Mouse (Mus musculus) hindbrain, embryonic 12.5 days (tissue): ENCODE data around the gene Trib3. TPM values are rescaled to one million over a fixed set of nuclear protein-coding genes. Genes with fewer than 3 reads are reported as not detected.
"Not testable (repeated sequence)": the region's sequence is repeated elsewhere in the genome, so short reads cannot be mapped to it uniquely, and the experiment has no call there.

Source experiments
- ATAC-seq: fragments of 200-750 bp; cut with Nextera tagmentation; 2 replicates; pipeline ENCODE4 v1.8.0; 2017; ENCODE audit warnings: moderate TSS enrichment; ENCODE audit not compliant: low FRiP score
- H3K27ac ChIP-seq: fragments of 300-500 bp; sonication (generic); 2 replicates; pipeline ENCODE4 v1.5.1; 2016; ENCODE audit warnings: mild to moderate bottlenecking
- H3K27me3 ChIP-seq: fragments of 300-500 bp; sonication (generic); 2 replicates; pipeline ENCODE4 v1.6.1; 2016; ENCODE audit warnings: mild to moderate bottlenecking
- H3K36me3 ChIP-seq: fragments of 300-500 bp; sonication (generic); 2 replicates; pipeline ENCODE4 v1.6.1; 2016; ENCODE audit warnings: mild to moderate bottlenecking
- H3K4me1 ChIP-seq: fragments of 300-500 bp; sonication (generic); 2 replicates; pipeline ENCODE4 v1.6.1; 2016
- H3K4me2 ChIP-seq: fragments of 300-500 bp; sonication (generic); replicated peaks from 2 replicates; pipeline ENCODE4 v1.6.1; 2016; ENCODE audit warnings: mild to moderate bottlenecking
- H3K4me3 ChIP-seq: fragments of 300-500 bp; sonication (generic); 2 replicates; pipeline ENCODE4 v1.5.1; 2016; ENCODE audit warnings: mild to moderate bottlenecking
- H3K9ac ChIP-seq: fragments of 300-500 bp; sonication (generic); 2 replicates; pipeline ENCODE4 v1.6.1; 2016; ENCODE audit warnings: mild to moderate bottlenecking, moderate library complexity
- H3K9me3 ChIP-seq: fragments of 300-500 bp; sonication (generic); replicated peaks from 2 replicates; pipeline ENCODE4 v1.6.1; 2016; ENCODE audit warnings: mild to moderate bottlenecking
- WGBS: fragments of 180-500 bp; shearing (Covaris S2); methylation state at CpG from one replicate; pipeline ENCODE4 v1.1.7; 2016; 5-methylcytosine and 5-hydroxymethylcytosine counted together
- polyA plus RNA-seq: library from polyadenylated mRNA; unstranded; fragments of >200 nt; fragmentation: Nextera tagmentation; extraction: Ambion mirVana; gene quantifications from 2 replicates; pipeline ENCODE4 v1.2.1, GENCODE M21; 2016

The Trib3 gene
- polyA plus RNA-seq, 1 experiment from 2014 or later, result 3.5 TPM

DNA sequence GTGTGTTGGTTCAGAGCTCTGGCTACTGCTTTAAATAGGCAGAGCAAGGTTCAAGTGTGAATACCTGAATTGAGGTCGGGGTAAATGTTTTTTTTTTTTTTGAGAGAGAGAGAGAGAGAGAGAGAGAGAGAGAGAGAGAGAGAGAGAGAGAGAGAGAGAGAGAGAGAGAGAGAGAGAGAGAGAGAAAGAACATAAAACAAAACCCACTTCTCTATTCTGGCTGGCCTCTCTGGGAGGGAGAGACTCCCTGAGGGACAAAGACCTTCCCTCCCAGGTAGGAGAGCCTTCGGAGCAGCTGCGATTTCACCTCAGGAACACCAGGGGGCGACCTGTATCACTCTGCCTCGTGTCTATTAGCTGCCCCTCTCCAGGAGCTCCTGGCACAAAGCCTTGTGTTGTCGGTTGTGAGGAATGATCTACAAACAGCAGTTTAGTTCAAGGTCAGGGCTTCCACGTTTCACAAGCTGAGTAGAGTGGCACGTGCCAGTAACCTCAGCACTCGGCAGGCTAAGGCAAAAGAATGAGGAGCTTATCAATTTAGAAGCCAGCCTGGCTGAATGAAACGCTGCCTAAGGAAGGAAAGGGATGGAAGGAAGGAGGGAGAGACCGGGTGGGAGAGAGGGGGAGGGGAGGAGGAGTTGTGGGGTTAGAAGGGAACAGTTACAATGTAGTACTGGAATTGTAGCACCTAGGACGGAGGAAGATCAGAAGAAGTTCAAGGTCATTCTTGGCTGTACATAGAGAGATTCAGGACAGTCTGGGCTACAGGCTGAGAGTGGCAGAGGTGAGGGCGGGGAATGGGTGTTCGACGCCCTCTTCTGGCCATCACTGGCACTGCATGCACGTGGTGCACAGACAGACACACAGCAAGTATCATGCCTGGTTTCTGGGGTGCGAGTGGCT is 19.7 kb upstream of the Trib3 start:
- ATAC-seq, result peak; percentile 73
- H3K4me1 ChIP-seq, result no peaks in the 10 kb centered on the region
- WGBS, result 14% methylated on average over 17 of the region's 17 CpGs
- H3K27ac ChIP-seq, result peak overlapping the region; percentile 73; the same call in 1 of the 2 replicates
- H3K4me3 ChIP-seq, result 0 out of 2 replicates have a peak overlapping the region, but pooled peaks have one; percentile 3
- no peaks in the 10 kb centered on the region for H3K27me3 ChIP-seq
- peak overlapping the region; percentile 37 for H3K4me2 ChIP-seq
- H3K9me3 ChIP-seq, result no peaks in the 10 kb centered on the region
- peak overlapping the region; percentile 35; the same call in 1 of the 2 replicates for H3K9ac ChIP-seq
- H3K36me3 ChIP-seq, result no peaks in the 10 kb centered on the region

DNA sequence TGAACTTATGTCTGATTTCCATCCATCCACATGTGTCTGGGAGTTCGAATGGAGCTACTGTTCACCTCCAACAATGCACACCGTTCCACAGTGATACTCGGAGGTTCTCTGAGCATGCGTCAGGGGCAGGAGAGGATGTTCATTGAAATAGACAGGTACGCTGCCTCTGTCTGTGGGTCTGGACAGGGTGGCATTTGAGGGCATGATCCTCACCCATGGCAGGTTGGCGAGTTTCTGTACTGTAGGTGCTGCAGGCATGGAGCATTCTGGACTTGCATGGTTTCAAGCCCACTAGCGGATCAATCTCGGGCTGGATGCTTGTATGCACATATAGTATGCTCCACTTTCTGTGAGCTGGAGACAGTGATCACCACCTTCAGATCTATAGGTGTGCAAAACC is 17.4 kb upstream of the Trib3 start:
- no peaks in the 10 kb centered on the region for H3K4me1 ChIP-seq
- no peak overlapping the region for H3K9ac ChIP-seq
- no peaks in the 10 kb centered on the region for H3K9me3 ChIP-seq
- H3K4me2 ChIP-seq, result no peak overlapping the region
- H3K4me3 ChIP-seq, result no peak overlapping the region
- no peak overlapping the region for H3K27ac ChIP-seq
- ATAC-seq, result no peak
- 0 out of 2 replicates have a peak, but pooled peaks cover 3% of the 10 kb centered on the region for H3K27me3 ChIP-seq
- H3K36me3 ChIP-seq, result no peaks in the 10 kb centered on the region
- WGBS, result 89% methylated on average over 8 of the region's 8 CpGs

DNA sequence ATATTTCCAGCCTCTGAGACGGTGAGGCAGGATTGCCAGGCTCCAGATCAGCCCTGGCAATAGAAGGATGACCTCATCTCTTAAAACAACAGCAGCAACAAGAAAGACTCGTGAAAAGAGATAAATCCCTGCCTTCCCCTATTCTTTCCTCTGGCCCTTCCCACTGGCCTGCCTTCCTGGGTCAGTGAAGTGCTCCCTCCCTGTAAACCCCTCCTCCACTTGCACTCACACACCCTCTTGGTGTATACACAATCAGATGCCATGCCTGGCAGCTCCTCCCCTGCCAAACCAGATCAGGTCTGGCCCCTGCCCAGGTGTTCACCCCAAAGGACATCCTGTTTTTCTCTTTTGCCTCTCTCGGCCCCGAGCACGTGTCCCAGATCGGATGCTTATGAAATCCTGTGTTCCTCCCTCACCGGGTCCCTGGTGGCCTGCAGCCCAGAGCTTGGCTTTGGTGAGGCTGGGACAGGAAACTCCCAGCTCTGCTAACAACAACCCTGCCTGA is 16.5 kb upstream of the Trib3 start:
- Histone ChIP-seq H3K27ac (no peak overlapping the region), H3K4me1 (no peaks in the 10 kb centered on the region), H3K27me3 (0 out of 2 replicates have a peak, but pooled peaks cover 3% of the 10 kb centered on the region), H3K9ac (no peak overlapping the region), H3K36me3 (no peaks in the 10 kb centered on the region), H3K4me2 (no peak overlapping the region), H3K4me3 (no peak overlapping the region), H3K9me3 (no peaks in the 10 kb centered on the region)
- 65% methylated on average over 7 of the region's 7 CpGs for WGBS
- ATAC-seq, result no peak

DNA sequence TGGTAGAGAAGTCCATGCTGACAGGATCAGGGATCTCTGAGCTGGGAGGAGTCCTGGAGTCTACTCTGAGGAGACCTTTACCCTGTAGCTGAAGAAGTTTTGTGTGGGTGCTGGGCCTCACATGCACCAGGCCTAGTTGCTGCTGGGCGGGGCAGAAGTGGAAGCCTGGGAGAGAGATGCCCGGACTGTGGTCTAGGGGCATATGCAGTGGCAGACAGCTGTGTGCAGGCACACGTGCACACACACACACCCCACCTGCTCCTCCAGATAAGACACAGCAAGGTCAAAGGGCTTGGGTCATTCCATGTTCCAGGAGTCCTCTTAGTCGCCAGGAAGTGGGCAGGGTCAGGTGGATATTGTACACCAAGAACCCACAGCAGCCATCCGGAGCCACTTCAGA is 15.8 kb upstream of the Trib3 start:
- Histone ChIP-seq H3K27me3 (0 out of 2 replicates have a peak, but pooled peaks cover 3% of the 10 kb centered on the region), H3K9me3 (no peaks in the 10 kb centered on the region), H3K4me1 (no peaks in the 10 kb centered on the region), H3K9ac (no peak overlapping the region), H3K4me2 (no peak overlapping the region), H3K4me3 (no peak overlapping the region), H3K27ac (no peak overlapping the region), H3K36me3 (no peaks in the 10 kb centered on the region)
- no peak for ATAC-seq
- 68% methylated on average over 5 of the region's 5 CpGs for WGBS

DNA sequence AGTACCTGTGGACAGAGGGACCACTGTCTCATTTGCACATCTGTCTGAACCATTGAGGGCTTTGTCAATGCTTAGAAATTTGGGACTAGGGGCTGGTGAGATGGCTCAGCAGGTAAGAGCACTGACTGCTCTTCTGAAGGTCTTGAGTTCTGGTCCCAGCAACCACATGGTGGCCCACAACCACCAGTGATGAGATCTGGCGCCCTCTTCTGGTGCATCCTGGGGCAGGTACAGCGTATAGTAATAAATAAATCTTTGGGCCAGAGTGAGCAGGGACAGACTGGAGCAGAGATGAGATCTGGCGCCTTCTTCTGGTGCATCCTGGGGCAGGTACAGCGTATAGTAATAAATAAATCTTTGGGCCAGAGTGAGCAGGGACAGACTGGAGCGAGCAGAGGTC is 15.1 kb upstream of the Trib3 start:
- 74% methylated on average over 5 of the region's 5 CpGs for WGBS
- not testable (repeated sequence) for H3K4me1 ChIP-seq, H3K4me2 ChIP-seq, H3K9ac ChIP-seq, H3K27ac ChIP-seq, H3K27me3 ChIP-seq, ATAC-seq, H3K36me3 ChIP-seq, H3K4me3 ChIP-seq, H3K9me3 ChIP-seq

DNA sequence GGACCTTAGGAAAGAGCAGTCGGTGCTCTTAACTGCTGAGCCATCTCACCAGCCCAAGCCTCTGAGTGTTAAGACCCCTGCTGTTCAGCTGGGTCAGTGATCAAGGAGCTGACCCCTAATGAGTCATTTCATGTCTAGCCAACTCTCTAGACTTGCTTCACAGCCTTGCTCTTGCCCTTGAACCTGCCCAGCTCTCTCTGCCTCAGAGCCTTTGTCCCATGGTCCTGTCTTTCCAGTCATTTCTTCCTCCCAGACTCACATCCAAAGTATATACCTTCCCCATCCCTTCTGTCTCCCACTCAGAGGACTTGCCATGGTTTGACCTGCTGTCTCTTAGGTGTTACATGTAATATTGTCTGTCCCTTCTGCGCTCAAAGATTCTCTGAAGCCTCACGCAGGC is 13.4 kb upstream of the Trib3 start:
- 86% methylated on average over 3 of the region's 3 CpGs for WGBS
- ATAC-seq, result no peak

DNA sequence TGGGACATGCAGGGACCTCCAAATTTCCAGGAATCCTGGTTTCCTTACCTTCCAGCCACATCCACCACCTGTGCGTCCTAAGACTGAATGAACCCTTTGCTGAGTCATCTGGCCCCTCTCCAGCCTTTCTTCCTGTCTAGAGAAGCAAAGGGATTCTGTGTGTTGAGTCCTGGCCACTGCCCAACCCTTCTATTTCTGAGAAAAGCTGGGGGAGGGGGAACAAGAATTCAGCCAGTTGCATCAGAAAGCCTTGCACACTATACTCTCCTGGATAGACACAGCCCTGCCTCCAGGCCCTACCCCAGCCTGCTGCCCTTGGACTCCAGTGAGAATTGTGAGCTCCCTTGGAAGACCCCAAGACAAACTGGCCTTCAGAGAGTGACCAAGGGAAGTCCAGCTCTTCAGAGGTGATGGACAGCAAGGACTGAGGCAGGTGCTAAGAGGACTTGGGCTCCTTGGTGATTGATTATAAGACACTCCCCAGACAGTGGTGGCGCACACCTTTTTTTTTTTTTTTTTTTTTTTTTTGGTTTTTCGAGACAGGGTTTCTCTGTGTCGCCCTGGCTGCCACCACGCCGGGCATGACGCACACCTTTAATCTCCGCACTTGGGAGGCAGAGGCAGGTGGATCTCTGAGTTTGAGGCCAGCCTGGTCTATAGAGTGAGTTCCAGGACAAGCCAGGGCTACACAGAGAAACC is 6.2 kb upstream of the Trib3 start:
- Histone ChIP-seq H3K9me3 (no peaks in the 10 kb centered on the region), H3K4me3 (no peak overlapping the region), H3K4me1 (no peaks in the 10 kb centered on the region), H3K27me3 (peaks cover 6% of the 10 kb centered on the region), H3K27ac (no peak overlapping the region), H3K4me2 (no peak overlapping the region), H3K36me3 (no peaks in the 10 kb centered on the region), H3K9ac (no peak overlapping the region)
- 92% methylated on average over 8 of the region's 8 CpGs for WGBS
- ATAC-seq, result no peak

More for the DNA sequence above, 13.4 kb upstream of the Trib3 start:
- Histone ChIP-seq H3K4me3 (no peak overlapping the region), H3K9me3 (no peaks in the 10 kb centered on the region), H3K4me2 (no peak overlapping the region), H3K9ac (no peak overlapping the region), H3K4me1 (no peaks in the 10 kb centered on the region), H3K36me3 (no peaks in the 10 kb centered on the region), H3K27me3 (0 out of 2 replicates have a peak, but pooled peaks cover 3% of the 10 kb centered on the region), H3K27ac (no peak overlapping the region)

DNA sequence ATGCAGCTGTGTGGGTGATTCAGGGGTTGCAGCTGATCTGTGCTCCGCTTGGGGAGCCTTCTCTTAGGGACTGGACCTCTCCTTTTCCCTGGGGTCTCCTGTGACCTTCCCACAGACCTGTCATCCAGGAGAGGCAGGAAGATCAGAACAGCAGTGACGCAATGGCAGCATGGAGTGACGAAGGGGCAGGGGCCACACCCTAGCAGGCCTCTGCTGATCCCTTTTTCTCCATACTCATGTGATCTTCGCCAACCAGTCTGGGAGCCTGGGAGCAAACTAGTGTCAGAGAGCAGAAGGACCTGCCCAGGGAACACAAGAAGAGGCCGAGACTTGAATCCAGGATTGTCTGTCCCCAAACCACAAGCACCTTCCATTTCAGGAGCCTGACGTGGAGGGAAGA is 5.4 kb upstream of the Trib3 start:
- WGBS, result 90% methylated on average over 6 of the region's 6 CpGs
- Histone ChIP-seq H3K4me2 (no peak overlapping the region), H3K36me3 (no peaks in the 10 kb centered on the region), H3K27ac (no peak overlapping the region), H3K4me1 (peaks cover 4% of the 10 kb centered on the region; the same call in 1 of the 2 replicates), H3K27me3 (peaks cover 13% of the 10 kb centered on the region), H3K9ac (no peak overlapping the region), H3K9me3 (no peaks in the 10 kb centered on the region), H3K4me3 (no peak overlapping the region)
- no peak for ATAC-seq

DNA sequence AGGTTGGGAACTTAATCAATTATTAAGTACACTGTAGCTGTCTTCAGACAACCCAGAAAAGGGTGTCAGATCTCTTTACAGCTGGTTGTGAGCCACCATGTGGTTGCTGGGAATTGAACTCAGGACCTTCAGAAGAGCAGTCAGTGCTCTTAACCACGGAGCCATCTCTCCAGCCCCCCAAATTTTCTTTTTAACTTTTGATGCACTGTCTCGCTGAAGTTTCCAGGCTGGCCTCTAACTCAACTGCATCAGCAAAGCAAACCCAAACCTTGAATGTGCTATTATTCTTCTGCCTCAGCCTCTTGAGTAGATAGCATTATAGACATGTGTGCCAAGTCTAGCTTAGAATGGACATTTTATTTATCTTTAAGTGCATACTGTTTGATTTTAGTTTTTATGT is 3.9 kb upstream of the Trib3 start:
- Histone ChIP-seq H3K4me2 (no peak overlapping the region), H3K36me3 (no peaks in the 10 kb centered on the region), H3K9ac (no peak overlapping the region), H3K4me3 (no peak overlapping the region), H3K9me3 (no peaks in the 10 kb centered on the region), H3K4me1 (peaks cover 14% of the 10 kb centered on the region), H3K27me3 (peaks cover 13% of the 10 kb centered on the region), H3K27ac (no peak overlapping the region)
- ATAC-seq, result no peak
- 76% methylated on average over 2 of the region's 2 CpGs for WGBS

DNA sequence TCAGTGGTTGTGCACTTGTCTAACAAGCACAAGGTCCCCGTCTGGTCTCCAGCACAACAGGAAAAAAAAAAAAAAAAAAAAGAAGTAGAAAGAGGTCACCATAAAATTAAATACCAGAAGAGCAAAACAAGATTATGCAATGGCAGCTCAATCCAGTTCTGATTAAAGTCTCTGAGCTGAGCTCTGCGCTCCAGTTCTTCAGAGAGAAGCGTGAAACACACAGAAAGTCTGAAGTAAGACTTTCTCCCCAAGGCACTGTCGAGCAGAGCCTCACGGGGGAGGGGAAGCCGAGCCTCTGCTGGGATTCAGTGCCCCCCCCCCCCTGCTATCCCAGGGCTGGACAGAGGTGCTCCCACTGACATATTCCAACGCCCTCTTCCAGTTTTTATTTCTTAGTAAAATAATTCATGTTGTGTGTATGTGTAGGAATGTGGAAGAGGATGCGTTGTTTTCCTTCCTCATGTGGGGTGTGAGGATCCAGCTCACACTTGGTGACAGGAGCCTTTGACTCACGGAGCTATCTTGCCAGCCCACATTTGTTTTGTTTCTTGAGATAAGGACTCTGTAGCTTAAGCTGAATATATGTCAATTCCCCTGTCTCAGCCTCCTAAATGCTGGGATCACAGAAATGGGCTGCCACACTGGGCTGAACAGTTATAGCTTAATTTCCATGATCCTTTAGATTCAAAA is 3.1 kb upstream of the Trib3 start:
- no peak overlapping the region for H3K4me3 ChIP-seq
- 49% methylated on average over 9 of the region's 9 CpGs for WGBS
- no peak overlapping the region; the same call in 1 of the 2 replicates for H3K9ac ChIP-seq
- peaks cover 13% of the 10 kb centered on the region for H3K27me3 ChIP-seq
- H3K9me3 ChIP-seq, result no peaks in the 10 kb centered on the region
- no peak overlapping the region for H3K4me2 ChIP-seq
- H3K36me3 ChIP-seq, result no peaks in the 10 kb centered on the region
- H3K27ac ChIP-seq, result no peak overlapping the region
- ATAC-seq, result no peak
- peaks cover 14% of the 10 kb centered on the region for H3K4me1 ChIP-seq

DNA sequence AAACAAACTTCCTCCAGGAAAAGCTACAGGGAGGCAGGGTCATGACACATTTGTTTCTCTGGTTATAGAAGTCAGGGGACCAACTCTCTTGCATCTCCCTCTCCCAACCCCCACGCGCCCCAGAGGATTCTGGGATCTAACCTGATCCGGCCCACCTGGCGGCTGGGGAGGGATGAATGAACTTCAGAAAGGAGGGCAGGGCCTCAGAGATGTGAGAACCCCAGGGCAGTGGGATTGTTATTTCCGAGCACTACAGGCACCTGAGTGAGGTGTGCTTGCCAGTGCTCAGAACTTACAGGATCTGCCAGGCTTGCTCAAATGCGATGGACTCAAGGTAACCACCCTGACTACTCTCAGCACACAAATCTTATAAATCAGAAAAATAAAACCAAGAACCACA is 1.6 kb upstream of the Trib3 start:
- no peak overlapping the region for H3K4me2 ChIP-seq

DNA sequence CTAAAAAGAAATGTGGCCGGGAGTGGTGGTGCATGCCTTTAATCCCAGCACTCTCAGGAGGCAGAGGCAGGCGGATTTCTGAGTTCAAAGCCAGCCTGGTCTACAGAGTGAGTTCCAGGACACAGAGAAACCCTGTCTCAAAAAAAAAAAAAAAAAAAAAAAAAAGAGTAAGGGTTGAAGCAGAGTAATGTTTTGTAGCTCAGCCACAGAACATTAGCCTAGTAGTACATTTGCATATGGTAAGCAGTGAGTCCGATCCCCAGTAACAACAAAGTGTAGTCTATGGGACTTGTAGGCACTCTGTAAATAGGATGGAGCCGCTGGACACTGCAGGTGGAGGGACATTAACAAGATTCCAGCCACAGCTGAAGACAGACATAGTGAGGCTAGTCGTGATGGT is 1.1 kb upstream of the Trib3 start:
- no peaks in the 10 kb centered on the region for H3K36me3 ChIP-seq
- H3K27me3 ChIP-seq, result peaks cover 13% of the 10 kb centered on the region
- no peak for ATAC-seq
- H3K9ac ChIP-seq, result no peak overlapping the region
- H3K4me1 ChIP-seq, result peaks cover 14% of the 10 kb centered on the region
- peak overlapping the region; percentile 52; the same call in 1 of the 2 replicates for H3K4me3 ChIP-seq
- WGBS, result 60% methylated on average over 5 of the region's 5 CpGs
- H3K27ac ChIP-seq, result no peak overlapping the region
- H3K9me3 ChIP-seq, result no peaks in the 10 kb centered on the region
- H3K4me2 ChIP-seq, result no peak overlapping the region

More for the DNA sequence above, 1.6 kb upstream of the Trib3 start:
- Histone ChIP-seq H3K9ac (no peak overlapping the region), H3K27ac (no peak overlapping the region), H3K4me3 (no peak overlapping the region), H3K9me3 (no peaks in the 10 kb centered on the region), H3K27me3 (peaks cover 13% of the 10 kb centered on the region), H3K4me1 (peaks cover 14% of the 10 kb centered on the region), H3K36me3 (no peaks in the 10 kb centered on the region)
- WGBS, result 62% methylated on average over 6 of the region's 6 CpGs
- no peak for ATAC-seq
